Mouse (Mus musculus) ovary, postnatal 10 days (tissue): ENCODE results near the gene Herpud1.

ENCODE experiments used
- DNase-seq: peaks from one replicate; pipeline ENCODE4 v3.0.0; 2022; ENCODE audit warnings: low spot score

Herpud1 gene

DNA sequence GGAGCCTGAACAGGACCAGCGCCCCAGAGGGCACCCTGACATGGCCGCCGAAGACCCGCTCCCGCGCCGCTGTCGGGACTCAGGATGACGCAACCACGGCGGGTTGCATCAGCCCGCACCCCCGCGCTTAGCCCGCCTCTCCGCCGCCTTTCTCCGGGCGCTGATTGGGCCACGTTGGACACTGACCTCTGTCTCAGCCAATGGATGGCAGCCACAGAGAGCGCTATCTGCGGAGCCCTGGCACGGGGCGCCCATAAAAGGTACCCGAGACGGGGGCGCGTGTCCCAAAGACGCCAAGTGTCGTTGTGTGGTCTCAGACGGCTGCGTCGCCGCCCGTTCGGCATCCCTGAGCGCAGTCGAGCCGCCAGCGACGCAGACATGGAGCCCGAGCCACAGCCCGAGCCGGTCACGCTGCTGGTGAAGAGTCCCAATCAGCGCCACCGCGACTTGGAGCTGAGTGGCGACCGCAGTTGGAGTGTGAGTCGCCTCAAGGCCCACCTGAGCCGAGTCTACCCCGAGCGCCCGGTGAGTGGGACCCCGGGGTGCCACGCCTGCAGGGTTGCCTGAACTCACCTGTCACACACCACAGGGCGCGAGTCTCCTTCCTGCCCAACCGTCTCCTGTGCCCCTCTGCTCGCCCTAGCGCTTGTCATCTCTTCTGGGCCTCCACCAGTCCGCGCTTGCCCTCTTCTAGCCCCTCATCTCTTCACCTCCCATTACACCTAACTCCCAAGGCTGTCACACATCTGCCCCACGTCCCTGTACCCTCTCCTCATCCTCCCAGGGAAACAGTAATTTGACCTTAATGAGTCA is at the start of gene Herpud1:
Herpud1 (plus strand) TSS at position 225 of the 813 bp plus-strand sequence.
- peak; percentile 95 for DNase-seq

DNA sequence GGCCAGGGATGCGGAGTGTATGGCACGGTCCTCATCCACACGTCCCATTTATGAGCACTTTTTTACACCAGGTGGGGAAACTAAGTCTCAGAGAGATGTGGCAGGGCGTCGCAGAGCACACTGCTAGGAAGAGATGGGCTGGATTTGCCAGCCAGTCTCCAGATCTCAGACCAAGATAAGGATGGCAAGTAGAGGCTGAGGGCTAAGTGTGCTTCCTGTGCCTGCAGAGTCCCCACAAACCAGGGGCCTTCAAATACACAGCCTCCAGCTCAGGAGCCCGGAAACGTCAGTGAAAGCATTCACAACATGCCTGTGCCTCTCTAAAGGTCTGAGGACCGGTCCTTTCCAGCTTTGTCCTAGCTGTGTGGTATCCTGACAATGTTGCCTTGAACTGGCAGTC is 48.7 kb upstream of the Herpud1 start:
- no peak for DNase-seq

DNA sequence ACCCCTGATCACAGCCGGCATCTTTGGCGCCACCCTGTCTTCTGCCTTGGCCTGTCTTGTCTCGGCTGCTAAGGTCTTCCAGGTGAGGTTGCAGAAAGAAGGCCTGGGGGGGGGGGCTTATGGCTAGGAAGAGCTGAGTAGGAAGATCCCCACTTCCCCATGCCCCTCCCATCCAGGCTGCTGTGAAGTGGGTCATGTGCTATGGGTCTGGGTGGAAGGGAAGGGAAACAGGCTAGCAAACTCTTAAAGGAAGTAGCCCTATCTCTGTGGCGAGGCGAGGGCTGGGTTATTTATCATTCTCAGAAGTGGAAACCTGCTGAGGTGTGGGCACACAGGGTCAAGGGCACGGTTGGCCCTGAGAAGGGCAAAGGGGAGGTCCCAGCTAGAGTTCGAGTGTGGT is 45.4 kb upstream of the Herpud1 start:
- DNase-seq = no peak

DNA sequence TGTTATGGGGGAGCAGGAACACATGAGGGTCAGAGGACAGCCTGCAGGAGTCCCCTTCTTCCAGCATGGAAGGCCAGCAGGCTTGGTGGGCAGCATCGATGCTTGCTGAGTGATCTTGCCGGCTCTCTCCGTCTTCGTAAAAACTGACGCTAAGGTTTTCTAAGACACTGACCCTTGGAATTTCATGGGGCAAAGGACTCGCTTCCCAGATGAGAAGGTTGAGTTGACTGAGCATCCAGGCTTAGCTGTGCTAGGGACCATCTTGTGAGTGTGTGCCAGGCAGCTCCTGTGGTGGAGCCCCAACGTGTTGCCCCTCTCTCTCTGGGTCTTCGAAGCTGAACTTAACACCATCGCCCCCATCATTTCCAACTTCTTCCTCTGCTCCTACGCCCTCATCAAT is 43.5 kb upstream of the Herpud1 start:
- no peak for DNase-seq

DNA sequence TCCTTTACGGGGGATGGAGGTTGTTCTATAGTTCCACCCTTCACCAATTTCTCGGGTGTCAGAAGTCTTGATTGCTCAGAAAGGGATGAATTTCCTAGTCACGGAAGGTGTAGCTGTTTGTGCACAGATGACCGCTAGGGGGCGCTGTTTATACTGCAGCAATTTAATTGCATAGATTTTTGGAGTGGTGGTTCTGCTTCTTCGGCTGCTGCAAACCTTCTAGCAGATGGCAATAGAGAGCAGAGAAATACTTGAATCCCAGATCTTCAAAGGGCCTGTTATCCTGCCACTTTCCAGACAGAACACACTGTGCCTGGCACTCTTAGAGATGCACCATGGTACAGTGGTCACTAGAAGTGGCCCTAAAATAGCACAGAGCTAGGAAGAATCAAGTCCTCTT is 42.9 kb upstream of the Herpud1 start:
- DNase-seq = peak; percentile 57

DNA sequence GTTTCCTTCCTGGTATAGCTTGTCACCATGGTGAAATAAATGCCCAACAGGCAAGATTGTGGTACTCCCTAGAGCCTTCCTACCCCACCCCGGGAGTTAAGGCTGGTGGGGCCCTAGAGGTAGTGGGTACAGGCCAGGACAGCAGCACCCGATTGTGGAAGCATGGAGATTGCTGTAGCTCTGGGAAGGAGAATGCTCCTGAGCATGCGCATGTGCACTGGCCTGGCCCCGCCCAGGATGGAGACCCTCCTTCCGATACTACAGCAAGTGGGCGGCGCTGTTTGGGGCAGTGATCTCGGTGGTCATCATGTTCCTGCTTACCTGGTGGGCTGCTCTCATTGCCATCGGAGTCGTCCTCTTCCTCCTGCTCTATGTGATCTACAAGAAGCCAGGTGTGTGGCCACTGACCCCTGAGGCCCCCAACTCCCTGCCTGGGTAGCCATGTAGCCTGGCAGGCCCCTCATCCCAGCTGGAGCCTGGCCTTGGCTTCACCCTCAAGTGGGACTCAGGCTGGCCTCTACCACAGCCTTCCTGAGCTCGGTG is 42.4 kb upstream of the Herpud1 start:
- DNase-seq = no peak

DNA sequence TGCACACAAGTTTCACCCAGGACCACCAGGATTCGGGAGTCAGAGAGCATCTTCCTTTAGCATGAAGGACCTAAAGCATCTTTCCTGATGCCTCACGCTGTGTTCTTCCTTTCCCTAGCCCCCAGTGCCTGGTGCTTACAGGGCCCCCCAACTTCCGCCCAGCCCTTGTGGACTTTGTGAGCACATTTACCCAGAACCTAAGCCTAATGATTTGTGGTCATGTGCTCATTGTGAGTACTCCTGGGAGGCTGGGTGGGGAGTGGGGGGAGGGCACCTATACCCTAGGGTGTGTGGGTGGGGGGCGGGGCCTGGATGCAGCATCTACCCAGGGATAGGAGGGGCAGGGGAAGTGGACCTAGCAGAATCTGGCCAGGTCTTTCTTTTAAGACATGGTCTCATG is 40.6 kb upstream of the Herpud1 start:
- no peak for DNase-seq

DNA sequence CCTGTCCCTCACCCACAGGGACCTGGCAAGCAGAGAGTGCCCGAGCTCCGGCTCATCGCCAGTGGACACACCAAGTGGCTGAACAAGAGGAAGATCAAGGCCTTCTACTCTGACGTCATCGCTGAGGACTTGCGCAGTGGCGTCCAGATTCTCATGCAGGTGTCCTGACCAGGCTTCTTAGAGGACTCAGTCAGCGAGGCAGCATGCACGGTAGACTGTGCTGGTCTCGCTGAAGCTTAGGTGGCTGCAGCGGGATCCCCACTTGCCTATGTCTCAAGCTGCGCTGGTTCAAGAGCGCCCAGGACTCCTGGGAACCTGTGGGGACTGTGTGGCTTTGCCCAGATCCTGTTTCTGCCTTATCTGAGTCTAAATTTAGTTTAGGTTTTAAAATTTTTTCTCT is 40.0 kb upstream of the Herpud1 start:
- DNase-seq = no peak

DNA sequence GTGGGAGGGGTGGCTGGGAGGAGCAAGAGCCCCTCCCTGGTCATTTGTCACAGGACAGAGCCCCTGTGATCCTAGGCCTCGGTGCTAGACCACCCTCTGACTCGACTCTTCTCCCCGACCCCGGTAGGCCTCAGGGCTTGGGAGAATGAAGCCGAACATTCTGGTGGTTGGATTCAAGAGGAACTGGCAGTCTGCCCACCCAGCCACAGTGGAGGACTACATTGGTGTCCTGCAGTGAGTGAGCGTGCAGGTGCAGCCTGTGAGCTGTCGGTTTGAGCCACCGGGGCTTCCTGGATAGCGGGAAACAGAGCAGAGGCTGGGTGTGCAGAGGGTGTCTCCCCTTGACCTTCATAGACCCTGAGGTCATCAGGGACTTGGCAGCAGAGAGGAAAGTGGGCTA is 37.8 kb upstream of the Herpud1 start:
- DNase-seq = no peak

DNA sequence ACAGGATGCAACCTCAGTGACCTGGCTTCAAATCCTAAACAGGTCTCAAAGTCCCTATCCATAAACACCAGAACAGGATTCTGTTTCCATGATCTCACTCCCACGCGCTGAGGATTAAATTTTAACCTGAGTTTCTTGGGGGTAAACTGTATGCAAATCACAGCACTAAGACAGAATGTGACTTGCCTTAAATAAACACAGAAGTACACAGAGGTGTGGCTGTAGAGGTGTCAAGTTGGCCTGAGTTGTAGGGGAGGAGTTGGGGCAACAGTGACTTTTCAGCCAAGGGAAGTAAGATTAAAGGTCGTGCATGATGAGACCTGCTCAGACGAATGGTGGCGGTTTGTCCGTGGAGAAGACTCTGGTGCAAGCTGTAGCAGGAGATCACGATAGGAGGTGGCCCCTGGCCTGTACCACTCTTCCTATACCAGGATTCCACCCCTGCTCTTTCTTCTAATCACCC is 32.1 kb upstream of the Herpud1 start:
- no peak for DNase-seq

DNA sequence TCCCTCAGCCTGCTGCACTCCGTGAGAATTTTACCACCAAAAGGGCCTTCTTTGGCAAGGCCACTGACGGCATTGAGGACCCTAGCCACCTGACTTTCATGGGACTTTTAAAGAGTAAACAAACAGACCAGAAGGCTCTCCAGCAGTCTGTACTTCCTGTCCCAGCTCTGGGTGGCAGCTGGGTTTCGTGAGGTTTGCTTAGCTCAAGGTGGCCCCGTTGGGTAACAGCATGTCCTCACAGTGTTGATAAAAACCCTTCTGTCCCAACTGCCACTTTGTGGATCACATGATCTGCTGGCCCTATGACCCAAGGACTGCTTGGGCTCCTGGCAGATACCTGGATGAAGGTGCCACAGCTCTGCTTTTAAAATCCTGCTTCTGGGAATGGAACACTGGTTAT is 31.7 kb upstream of the Herpud1 start:
- DNase-seq = no peak

DNA sequence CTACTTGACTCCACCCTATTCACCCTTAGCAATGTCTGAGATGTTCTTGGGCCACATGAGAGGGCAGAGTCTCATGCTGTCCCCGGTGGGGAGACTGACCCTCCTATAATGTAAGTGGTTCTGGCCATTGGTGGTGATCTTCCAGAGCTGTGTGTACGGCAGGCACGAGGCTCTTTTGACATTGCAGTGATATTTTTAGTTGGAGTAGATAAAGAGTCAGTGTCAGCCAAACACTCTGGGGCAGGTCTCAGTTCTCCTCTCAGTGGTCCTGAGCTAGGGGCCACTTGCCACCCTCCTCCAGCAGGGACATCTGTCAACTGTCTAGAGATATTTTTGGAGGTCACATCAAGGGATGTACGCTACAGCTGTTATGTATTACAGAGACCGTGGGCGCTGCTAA is 29.0 kb upstream of the Herpud1 start:
- no peak for DNase-seq

DNA sequence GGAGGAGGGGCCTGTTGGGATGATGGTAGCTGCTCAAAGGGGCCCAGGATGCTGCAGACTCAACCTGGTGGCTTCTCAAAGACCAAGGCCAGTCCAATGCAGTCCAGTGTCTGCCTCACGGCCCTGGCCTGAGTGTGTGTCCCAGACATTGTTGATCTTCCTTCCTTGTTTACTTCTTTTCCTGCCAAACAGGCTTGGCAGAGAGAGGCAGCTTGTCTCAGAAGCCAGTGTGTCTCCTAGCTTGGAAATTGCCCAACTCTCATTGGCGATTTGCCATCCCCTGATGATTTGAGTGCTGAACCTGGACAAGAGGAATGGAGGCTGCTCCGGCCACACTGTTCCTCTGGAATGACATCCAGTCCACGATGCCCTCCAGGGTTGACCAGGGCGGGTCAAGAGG is 27.7 kb upstream of the Herpud1 start:
- DNase-seq = peak; percentile 55

DNA sequence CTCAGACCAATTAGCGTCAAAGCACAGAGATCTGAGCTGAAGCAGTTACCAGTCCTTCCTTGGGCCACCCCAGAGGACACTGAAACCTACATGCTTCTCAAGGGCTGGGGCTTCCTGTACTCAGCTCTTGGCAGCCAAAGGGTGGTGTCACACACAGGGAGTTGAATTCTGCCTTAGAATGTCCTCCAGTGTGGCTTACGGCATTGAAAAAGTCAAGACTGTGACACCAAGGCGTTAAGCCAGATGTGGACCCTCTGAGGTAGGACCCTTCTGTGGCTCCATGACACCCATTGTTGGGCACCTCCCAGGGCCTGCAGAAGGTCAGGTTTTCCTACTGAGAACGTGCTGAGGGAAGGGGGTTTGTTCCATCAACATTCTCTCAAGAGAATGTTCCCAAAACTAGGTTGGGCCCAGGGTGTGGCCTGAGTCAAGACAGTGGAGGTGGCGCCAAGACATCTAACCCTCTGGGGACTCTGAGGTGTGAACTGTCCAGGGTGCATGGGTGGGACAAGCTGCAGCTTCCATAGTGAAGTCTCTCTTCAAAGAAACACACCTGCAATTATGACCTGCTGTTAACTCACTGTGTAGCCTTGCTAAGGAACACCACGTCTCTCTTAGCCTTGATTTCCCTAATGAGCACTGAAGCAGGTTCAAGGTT is 24.3 kb upstream of the Herpud1 start:
- DNase-seq = no peak

DNA sequence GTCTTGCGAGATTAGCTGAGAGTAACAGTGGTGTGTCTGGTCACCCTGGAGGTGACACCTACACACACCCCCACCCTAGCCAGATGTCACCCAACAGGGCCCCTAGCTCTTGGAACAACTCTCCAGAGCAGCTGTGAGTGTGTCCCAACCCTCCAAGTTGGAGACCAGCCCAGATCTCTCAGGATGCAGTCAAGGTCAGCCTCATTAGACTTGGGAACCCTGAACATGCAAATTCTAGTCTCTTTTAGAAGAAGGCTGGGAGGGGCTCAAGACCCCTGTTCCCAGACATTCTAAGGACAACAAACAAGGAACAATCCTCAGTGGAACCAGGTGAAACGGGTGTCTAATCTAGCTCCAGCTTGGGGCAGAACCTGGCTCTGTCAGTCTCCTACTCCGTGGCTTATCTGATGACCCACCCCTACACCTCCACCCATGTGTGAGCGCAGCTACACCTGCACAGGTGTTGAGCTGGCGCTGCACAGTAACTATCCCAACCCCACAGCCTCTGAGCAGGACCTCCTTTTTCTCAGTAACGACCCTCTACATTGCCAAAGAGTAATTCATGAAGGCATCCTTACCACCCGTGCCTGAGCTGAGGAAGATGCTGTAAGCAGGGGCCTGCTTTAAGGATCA is 23.5 kb upstream of the Herpud1 start:
- DNase-seq = no peak

DNA sequence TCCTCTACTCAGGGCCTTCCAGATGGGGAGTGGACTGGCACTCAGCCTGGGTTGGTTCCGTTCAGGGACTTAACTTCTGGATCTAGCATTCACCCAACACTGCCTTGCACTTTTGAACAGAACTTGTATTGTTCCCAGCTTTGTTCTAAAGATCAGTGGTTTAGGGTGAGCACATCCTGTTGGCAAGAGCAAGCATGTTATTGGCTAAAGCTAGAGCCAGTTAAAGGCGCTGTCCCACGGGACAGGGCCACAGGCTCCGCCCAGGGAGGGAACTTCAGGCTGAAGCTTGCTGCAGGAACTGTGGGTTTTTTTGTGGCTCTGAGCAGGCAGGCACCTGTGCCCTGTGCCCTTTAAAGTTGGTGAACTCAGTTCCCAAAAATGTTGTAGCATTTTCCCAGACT is 22.9 kb upstream of the Herpud1 start:
- DNase-seq = no peak

DNA sequence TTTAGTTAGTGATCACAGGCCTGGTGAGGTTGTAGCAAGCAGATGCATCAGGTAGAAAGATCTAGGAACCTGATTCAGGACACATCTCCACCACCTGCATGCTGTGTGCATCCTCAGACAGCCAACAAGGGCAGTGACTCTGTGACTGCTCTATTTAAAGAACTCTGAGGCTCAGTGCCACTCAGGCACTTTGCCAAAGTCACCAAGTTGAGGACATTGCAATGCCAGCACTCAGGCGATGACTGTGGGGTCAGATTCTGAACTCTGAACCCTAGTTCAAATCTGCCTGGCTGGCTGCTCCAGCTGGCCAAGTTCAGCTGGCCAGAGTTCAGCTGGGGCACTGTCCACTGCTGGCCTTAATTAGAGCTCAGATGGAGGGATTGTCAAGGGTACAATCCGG is 22.3 kb upstream of the Herpud1 start:
- DNase-seq = no peak

DNA sequence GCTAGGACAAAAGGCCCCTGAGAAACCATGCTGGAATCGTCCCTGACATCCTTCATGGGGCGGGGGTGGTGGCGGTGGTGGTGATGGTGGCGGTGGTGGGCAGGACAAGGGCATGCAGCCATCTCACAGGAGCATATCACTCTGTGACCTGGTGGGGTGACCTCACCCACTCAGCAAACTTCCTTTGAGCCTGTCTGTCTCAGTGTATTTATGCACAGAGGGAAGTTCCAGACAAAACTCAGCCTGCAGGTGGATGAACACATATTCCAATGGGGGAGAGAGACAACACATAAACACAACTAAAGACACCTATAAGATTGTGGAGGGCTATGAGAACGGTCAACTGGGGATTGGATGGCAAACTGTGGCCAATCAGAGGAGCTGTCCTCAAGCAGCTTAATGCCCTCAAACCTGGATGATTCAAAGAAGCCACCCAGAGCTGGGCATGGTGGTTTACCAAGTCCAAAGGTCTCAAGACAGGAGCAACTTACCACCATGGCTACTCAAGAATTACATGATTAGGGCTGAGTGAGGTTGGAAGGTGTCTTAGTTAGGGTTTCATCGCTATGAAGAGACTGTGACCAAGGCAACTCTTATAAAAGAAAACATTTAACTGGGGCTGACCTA is 21.4 kb upstream of the Herpud1 start:
- DNase-seq = no peak

DNA sequence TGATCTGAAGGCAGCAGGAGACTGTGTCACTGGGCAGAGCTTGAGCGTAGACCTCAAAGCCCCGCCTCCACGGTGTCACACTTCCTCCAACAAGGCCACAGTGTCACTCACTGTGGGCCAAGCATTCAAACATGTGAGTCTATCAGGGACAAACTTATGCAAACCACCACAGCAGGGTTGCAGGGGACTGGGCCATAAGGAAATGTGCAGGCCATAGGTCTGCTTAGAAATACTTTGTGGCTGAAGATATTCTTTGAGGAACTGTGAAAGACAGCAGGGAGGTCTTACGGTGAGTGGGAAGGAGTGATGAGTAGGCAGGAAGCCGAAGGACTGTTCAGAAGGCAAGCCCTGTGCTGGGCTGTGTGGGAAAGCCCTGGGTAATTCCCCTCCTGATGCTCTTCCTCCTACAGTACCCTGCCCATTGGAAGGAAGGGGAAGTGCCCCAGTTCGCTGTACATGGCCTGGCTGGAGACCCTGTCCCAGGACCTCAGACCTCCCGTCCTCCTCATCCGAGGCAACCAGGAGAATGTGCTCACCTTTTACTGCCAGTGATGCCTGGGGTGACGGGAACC is 20.7 kb upstream of the Herpud1 start:
- DNase-seq = no peak

DNA sequence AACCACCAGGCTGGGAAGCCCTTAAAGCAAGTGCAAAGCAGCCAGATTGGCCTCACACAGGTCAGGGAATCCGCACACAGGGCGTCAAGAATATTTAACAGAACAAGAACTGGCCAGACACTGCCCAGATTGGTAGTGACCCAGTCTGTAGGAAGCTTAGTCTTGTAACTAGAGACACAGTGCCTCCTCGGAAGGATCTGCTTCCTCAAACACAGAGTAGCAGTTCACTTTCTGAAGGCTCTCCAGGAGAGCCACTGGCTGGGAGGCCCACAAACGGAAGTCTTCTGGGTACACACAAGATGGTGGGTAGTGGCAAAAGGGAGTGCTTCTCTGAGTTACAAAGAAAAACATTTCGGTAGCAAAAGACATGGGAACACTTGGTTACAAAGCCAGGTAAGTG is 15.4 kb upstream of the Herpud1 start:
- DNase-seq = no peak

DNA sequence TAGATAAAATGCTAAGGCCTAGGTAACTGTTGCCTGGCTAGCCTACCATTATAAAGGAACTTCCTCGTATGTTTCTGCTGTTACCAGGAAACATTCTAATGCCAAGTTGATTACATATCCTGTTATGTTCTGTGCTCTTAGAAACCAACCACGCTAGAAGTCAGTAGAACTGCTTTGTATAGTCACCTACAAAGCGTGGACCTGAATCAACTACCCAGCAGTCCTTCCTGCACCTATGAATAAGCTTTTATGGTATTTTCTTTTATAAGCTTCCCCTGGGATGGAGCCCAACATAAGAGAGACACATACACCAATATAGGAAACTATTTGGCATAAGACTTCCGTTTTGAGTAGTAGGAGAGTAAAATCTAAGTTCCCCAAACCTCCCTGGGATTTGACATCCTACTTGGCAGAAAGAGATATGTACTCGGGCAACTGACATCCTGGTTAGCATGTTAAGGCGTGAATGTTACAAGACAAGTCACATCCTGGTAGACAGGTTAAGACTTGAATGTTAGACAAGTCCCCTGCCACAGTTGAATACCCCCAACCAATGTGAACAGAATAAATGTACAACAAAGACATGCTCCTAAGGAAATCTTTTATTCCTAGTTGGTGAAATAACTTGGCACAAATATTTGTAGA is 13.2 kb upstream of the Herpud1 start:
- no peak for DNase-seq

DNA sequence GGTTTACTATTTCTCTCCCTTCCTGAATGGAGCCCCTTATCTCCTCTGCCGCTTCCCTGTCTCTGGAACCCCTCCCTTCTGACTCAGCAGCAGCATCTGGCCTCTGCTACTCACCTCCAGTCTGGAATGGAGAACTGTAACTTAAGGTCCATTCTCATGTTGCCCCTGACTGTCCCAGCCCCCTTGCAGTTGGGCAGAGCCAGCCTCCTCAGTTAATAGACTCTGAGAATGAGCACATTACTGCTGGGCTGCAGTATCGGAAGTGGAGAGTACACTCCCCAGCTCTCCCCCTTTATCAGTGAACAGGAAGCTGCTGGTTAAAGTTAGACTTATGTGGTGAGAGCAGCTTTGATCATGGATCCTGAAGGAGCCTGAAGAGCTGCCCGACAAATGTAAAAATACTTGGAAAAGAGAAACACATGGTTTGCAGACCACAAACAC is 10.7 kb upstream of the Herpud1 start:
- DNase-seq = no peak
